Mouse (Mus musculus): ENCODE data around the gene 4930556J24Rik.
A peak's percentile ranks its signal among the peaks of the same experiment; 100 is the strongest.

DNA sequence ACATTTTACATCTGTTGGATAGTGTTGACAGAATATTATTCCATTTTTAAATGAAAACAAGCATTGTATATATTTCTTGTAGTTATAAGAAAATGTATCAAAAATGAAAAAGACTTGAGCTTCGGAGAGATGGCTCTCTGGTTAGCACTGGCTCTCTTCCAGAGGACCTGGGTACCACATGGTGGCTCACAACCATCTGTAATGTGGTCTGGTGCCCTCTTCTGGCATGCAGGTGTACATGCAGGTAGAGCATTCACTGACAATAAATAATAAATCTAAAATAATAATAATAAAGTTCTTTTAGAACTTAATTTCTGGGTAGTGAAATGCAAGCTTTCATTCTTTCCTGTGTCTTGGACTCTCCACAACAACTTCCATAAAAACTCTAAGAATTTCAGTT is 57.8 kb downstream of the 4930556J24Rik start:
- TF ChIP-seq CTCF (IDR thresholded peaks at IDR 0.05; ENCODE audit: low read depth) (peak; percentile 56), EP300 (IDR thresholded peaks at IDR 0.05; ENCODE audit: low read depth) (no peak)

Data from liver, postnatal 0 days (tissue).